Mouse (Mus musculus) forebrain, postnatal 0 days (tissue): ENCODE measurements at regions not wholly inside any gene's neighbourhood (a gene's known extent, or its start where the extent isn't known, plus 50 kb on each side); places are given as distances from the start of the nearest gene placed in this dataset.

Experiments used
- ATAC-seq: fragments of 200-750 bp; cut with Nextera tagmentation; 2 replicates; pipeline ENCODE4 v1.8.0; 2017; ENCODE audit warnings: mild to moderate bottlenecking, moderate library complexity
- DNase-seq: peaks from one replicate; pipeline ENCODE4 v3.0.0-alpha.2; 2015
- H3K27ac ChIP-seq: fragments of 300-500 bp; sonication (generic); 2 replicates; pipeline ENCODE4 v1.5.1; 2014; ENCODE audit warnings: low read depth, mild to moderate bottlenecking, antibody characterized with exemption, low read length, moderate library complexity, mixed read lengths
- H3K27me3 ChIP-seq: fragments of 300-500 bp; sonication (generic); 2 replicates; pipeline ENCODE4 v1.6.1; 2014; ENCODE audit warnings: mild to moderate bottlenecking, low read length, mixed read lengths; ENCODE audit not compliant: insufficient read depth
- H3K36me3 ChIP-seq: fragments of 300-500 bp; sonication (generic); 2 replicates; pipeline ENCODE4 v1.6.1; 2014; ENCODE audit warnings: mild to moderate bottlenecking, moderate library complexity; ENCODE audit not compliant: insufficient read depth
- H3K4me1 ChIP-seq: fragments of 300-500 bp; sonication (generic); 2 replicates; pipeline ENCODE4 v1.6.1; 2014; ENCODE audit warnings: antibody characterized with exemption; ENCODE audit not compliant: insufficient read depth
- H3K4me2 ChIP-seq: fragments of 300-500 bp; sonication (generic); 2 replicates; pipeline ENCODE4 v1.6.1; 2014; ENCODE audit warnings: low read depth, mild to moderate bottlenecking, moderate library complexity
- H3K4me3 ChIP-seq: fragments of 300-500 bp; sonication (generic); 2 replicates; pipeline ENCODE4 v1.5.1; 2014; ENCODE audit warnings: low read depth, low read length, mixed read lengths
- H3K9ac ChIP-seq: fragments of 300-500 bp; sonication (generic); 2 replicates; pipeline ENCODE4 v1.6.1; 2014; ENCODE audit warnings: mild to moderate bottlenecking
- H3K9me3 ChIP-seq: fragments of 300-500 bp; sonication (generic); 2 replicates; pipeline ENCODE4 v1.6.1; 2016; ENCODE audit warnings: low read length
- CTCF ChIP-seq: sonication (generic); IDR thresholded peaks from 2 replicates; pipeline ENCODE4 v1.5.1; 2016; ENCODE audit warnings: antibody characterized with exemption, control low read depth, low read depth
- WGBS: fragments of 180-500 bp; shearing (Covaris S2); extraction: QIAGEN DNeasy Blood & Tissue Kit; methylation state at CpG from one replicate; pipeline ENCODE4 v1.1.7; 2014; 5-methylcytosine and 5-hydroxymethylcytosine counted together

- H3K36me3 ChIP-seq, result no peaks in the 10 kb centered on the region
- no peak overlapping the region for H3K27ac ChIP-seq
- H3K4me3 ChIP-seq, result no peak overlapping the region
- no peak for TF ChIP-seq CTCF
- no peak overlapping the region for H3K9ac ChIP-seq
- ATAC-seq (no peak), DNase-seq (no peak)
- 91% methylated on average over 8 of the region's 8 CpGs for WGBS
- no peaks in the 10 kb centered on the region for H3K27me3 ChIP-seq
- no peaks in the 10 kb centered on the region for H3K9me3 ChIP-seq
- H3K4me2 ChIP-seq, result no peak overlapping the region
- 0 out of 2 replicates have a peak, but pooled peaks cover 4% of the 10 kb centered on the region for H3K4me1 ChIP-seq
Measured at GRCm38 (mm10) chr15:87199641-87200040, 344.5 kb upstream of the Fam19a5 start.

GRCm38 (mm10) chr15:87200282-87201048 is 343.6 kb upstream of the Fam19a5 start:
- H3K4me2 ChIP-seq, result peak overlapping the region; percentile 13; the same call in 1 of the 2 replicates
- no peaks in the 10 kb centered on the region for H3K9me3 ChIP-seq
- 0 out of 2 replicates have a peak, but pooled peaks cover 4% of the 10 kb centered on the region for H3K4me1 ChIP-seq
- H3K9ac ChIP-seq, result no peak overlapping the region
- H3K27ac ChIP-seq, result no peak overlapping the region
- peak; percentile 60; the same call in 1 of the 2 replicates for ATAC-seq
- no peak for TF ChIP-seq CTCF
- 42% methylated on average over 19 of the region's 19 CpGs for WGBS
- no peak overlapping the region for H3K4me3 ChIP-seq
- no peaks in the 10 kb centered on the region for H3K27me3 ChIP-seq
- no peaks in the 10 kb centered on the region for H3K36me3 ChIP-seq
- DNase-seq, result peak; percentile 63

- WGBS, result 32% methylated on average over 7 of the region's 7 CpGs
- H3K4me1 ChIP-seq, result 0 out of 2 replicates have a peak, but pooled peaks cover 4% of the 10 kb centered on the region
Measured at GRCm38 (mm10) chr15:87201055-87201454, 343.0 kb upstream of the Fam19a5 start.

GRCm38 (mm10) chr15:87229951-87230350 is 314.1 kb upstream of the Fam19a5 start:
- H3K9ac ChIP-seq, result no peak overlapping the region
- no peaks in the 10 kb centered on the region for H3K27me3 ChIP-seq
- H3K4me2 ChIP-seq, result no peak overlapping the region
- H3K27ac ChIP-seq, result no peak overlapping the region
- no peaks in the 10 kb centered on the region for H3K36me3 ChIP-seq
- no peak for TF ChIP-seq CTCF
- ATAC-seq (no peak), DNase-seq (no peak)
- no peak overlapping the region for H3K4me3 ChIP-seq
- no peaks in the 10 kb centered on the region for H3K4me1 ChIP-seq
- WGBS, result 62% methylated on average over 3 of the region's 3 CpGs
- H3K9me3 ChIP-seq, result no peaks in the 10 kb centered on the region

More at GRCm38 (mm10) chr15:87201055-87201454, 343.0 kb upstream of the Fam19a5 start:
- Histone ChIP-seq H3K9me3 (no peaks in the 10 kb centered on the region), H3K9ac (no peak overlapping the region), H3K27me3 (no peaks in the 10 kb centered on the region), H3K36me3 (no peaks in the 10 kb centered on the region), H3K4me3 (no peak overlapping the region), H3K4me2 (0 out of 2 replicates have a peak overlapping the region, but pooled peaks have one; percentile 13), H3K27ac (no peak overlapping the region)
- DNase-seq (no peak), ATAC-seq (0 out of 2 replicates have a peak, but pooled peaks have one; percentile 40)
- no peak for TF ChIP-seq CTCF

GRCm38 (mm10) chr15:87236096-87236495 is 308.0 kb upstream of the Fam19a5 start:
- WGBS, result 38% methylated on average over 3 of the region's 3 CpGs
- DNase-seq (no peak), ATAC-seq (no peak)
- Histone ChIP-seq H3K4me2 (no peak overlapping the region), H3K36me3 (no peaks in the 10 kb centered on the region), H3K4me1 (no peaks in the 10 kb centered on the region), H3K4me3 (no peak overlapping the region), H3K9me3 (no peaks in the 10 kb centered on the region), H3K9ac (no peak overlapping the region), H3K27me3 (no peaks in the 10 kb centered on the region), H3K27ac (no peak overlapping the region)
- no peak for TF ChIP-seq CTCF

GRCm38 (mm10) chr15:87239057-87239456 is 305.0 kb upstream of the Fam19a5 start:
- ATAC-seq, result no peak
- DNase-seq, result no peak
- no peak overlapping the region for H3K4me2 ChIP-seq
- 96% methylated on average over 11 of the region's 11 CpGs for WGBS
- H3K4me3 ChIP-seq, result no peak overlapping the region
- H3K27me3 ChIP-seq, result no peaks in the 10 kb centered on the region
- H3K9me3 ChIP-seq, result no peaks in the 10 kb centered on the region
- H3K4me1 ChIP-seq, result no peaks in the 10 kb centered on the region
- H3K27ac ChIP-seq, result no peak overlapping the region
- TF ChIP-seq CTCF, result no peak
- no peaks in the 10 kb centered on the region for H3K36me3 ChIP-seq
- H3K9ac ChIP-seq, result no peak overlapping the region

GRCm38 (mm10) chr15:87261497-87261896 is 282.6 kb upstream of the Fam19a5 start:
- WGBS, result 85% methylated on average over 6 of the region's 6 CpGs
- H3K9me3 ChIP-seq, result no peaks in the 10 kb centered on the region
- H3K9ac ChIP-seq, result no peak overlapping the region
- H3K4me2 ChIP-seq, result no peak overlapping the region
- H3K27ac ChIP-seq, result no peak overlapping the region
- ATAC-seq, result no peak
- TF ChIP-seq CTCF, result no peak
- no peaks in the 10 kb centered on the region for H3K27me3 ChIP-seq
- H3K4me3 ChIP-seq, result no peak overlapping the region
- H3K4me1 ChIP-seq, result no peaks in the 10 kb centered on the region
- no peak for DNase-seq
- no peaks in the 10 kb centered on the region for H3K36me3 ChIP-seq
